Mouse (Mus musculus): ENCODE data around the gene Usp43.

Gene Usp43

DNA sequence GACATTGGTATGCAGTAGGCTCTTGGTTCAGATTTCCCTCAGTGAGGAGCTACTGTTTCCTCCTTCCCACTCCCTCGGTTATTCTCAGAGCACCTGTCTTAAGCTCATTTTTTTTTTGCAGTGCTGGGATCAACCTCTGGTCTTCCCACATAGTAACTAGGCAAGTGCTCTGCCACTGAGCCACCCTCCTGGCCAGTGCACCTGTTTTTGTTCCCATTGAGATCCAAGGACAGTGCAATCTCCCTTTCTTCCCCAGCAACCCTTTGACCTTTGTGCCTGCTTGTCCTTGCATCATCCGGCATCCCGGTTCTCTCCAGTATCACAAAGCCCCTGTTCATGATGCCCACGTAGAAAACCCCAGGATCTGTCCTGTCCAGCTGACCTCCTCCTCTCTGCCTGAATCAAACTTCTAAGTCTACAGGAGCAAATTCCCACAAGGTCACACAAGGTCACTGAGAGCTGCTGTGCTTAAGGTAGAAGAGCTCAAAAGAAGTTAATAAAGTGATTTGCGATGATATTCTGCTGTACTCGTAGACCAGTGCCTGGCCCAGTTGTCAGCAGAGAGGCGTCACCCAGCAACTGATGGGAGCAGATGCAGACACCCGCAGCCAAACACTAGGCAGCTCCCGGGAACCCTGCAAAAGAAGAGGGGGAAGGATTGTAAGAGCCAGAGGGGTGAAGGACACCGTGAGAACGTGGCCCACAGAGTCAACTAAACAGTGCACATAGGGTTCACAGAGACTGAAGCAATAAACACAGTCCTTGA is 114.9 kb downstream of the Usp43 start:
- no peak for DNase-seq

GRCm38 (mm10) chr11:67805538-67805937 is 116.4 kb downstream of the Usp43 start:
- no peak for DNase-seq

All from cerebellum, postnatal 10 days (tissue).